Mouse (Mus musculus) embryonic stem cell, embryonic (primary cell): ENCODE measurements at regions not wholly inside any gene's neighbourhood (a gene's known extent, or its start where the extent isn't known, plus 50 kb on each side); places are given as distances from the start of the nearest gene placed in this dataset.

Source experiments
- CTCF ChIA-PET, 4 experiments: fragments of 300-600 bp in 2 of 4; fragments of 350-600 bp in 2 of 4; sonication (Branson Sonifier 250); formaldehyde crosslinking; loops; one replicate each; lab custom pipeline; 2022; ENCODE audit warnings: inconsistent platforms in 2 of 4; lab: Charles Lee
- POLR2A ChIA-PET, 4 experiments: fragments of 300-600 bp in 2 of 4; fragments of 350-600 bp in 2 of 4; sonication (Branson Sonifier 250); formaldehyde crosslinking; loops; one replicate each; lab custom pipeline; 2022; ENCODE audit warnings: antibody characterized with exemption in 4 of 4, inconsistent platforms in 1 of 4; lab: Charles Lee

GRCm38 (mm10) chr9:57325962-57326361, 63.5 kb upstream of the 1700017B05Rik start:
- CTCF ChIA-PET: interaction anchor here in 1 of 4 experiments (1.2 kb wide), 1 partner anchor 66 kb away, joined by 7 read pairs; no protein-coding TSS in a partner anchor
- POLR2A ChIA-PET: interaction anchor here in 1 of 4 experiments (1.4 kb wide), 1 partner anchor 44 kb away, joined by 6 read pairs; no protein-coding TSS in a partner anchor

DNA sequence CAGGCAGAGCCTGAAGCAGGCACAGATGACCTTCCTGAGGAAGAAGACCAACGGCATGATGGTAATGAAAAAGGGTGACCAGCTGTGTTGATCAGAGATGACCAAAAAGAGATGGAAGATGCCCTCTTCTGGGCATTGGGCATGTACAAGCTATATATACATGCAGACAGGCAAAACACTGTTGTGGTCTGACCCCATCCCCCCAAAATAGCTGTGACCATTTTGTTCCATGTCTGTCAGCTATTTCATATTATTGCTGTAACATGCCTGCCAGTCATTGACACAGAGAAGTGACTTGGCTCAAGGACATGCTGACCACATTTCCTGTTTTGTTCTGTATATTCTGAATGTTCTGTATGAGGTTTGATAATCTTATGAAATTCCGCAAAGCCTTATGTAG, 56.6 kb upstream of the 1700017B05Rik start:
- ChIA-PET POLR2A (interaction anchor here in 1 of 4 experiments (1.3 to 1.7 kb wide), 2 partner anchors 38 to 50 kb away, joined by 3 read pairs; no protein-coding TSS in a partner anchor), CTCF (no interaction called here)

GRCm38 (mm10) chr9:57317531-57318201, 55.3 kb upstream of the 1700017B05Rik start:
- CTCF ChIA-PET: interaction anchor here in 1 of 4 experiments (0.6 kb wide), 1 partner anchor 49 kb away, joined by 5 read pairs; no protein-coding TSS in a partner anchor
- POLR2A ChIA-PET: interaction anchor here in 3 of 4 experiments (0.5 to 2.0 kb wide), 8 partner anchors 19 to 199 kb away, joined by 3 to 5 read pairs (median 3); no protein-coding TSS in a partner anchor

DNA sequence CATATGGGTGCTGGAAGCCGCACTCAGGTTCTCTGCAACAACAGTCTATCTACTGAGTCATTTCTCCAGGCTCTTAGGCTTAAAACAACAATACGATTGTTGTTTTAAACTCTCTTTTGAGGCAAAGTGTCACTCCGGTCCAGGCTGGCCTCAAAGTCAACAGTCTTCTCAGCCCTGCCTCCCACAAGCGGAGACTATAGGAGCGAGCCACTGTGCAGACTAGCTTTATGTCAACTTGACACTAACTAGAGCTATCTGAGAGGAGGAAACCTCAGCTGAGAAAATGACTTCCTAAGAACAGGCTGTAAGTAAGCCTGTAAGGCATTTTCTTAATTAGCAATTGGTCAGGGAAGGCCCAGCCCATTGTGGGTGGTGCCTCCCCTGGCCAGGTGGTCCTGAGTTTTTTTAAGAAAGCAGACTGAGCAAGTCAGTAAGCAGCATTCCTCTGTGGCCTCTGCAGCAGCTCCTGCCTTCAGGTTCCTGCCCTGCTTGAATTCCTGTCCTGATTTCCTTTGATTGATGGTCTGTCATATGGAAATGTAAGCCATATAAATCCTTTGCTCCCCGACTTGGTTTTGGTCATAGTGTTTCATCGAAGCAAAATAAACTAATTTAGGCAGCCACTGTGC, 52.7 kb upstream of the 1700017B05Rik start:
- POLR2A ChIA-PET: interaction anchor here in 2 of 4 experiments (0.6 to 1.7 kb wide), 3 partner anchors 19 to 63 kb away, joined by 3 to 5 read pairs (median 4); no protein-coding TSS in a partner anchor
- CTCF ChIA-PET: interaction anchor here in 1 of 4 experiments (0.7 kb wide), 1 partner anchor 911 kb away, joined by 3 read pairs; no protein-coding TSS in a partner anchor

- CTCF ChIA-PET: interaction anchor here in 1 of 4 experiments (0.7 kb wide), 1 partner anchor 385 kb away, joined by 4 read pairs; no protein-coding TSS in a partner anchor
- POLR2A ChIA-PET: interaction anchor here in 2 of 4 experiments (0.6 to 1.7 kb wide), 4 partner anchors 9 to 253 kb away, joined by 3 to 4 read pairs (median 4); no protein-coding TSS in a partner anchor
Measured at GRCm38 (mm10) chr9:57313876-57314275, 51.5 kb upstream of the 1700017B05Rik start.

- POLR2A ChIA-PET: no interaction called here
- CTCF ChIA-PET: interaction anchor here in 1 of 4 experiments (0.7 kb wide), 1 partner anchor 317 kb away, joined by 6 read pairs; no protein-coding TSS in a partner anchor
Measured at GRCm38 (mm10) chr9:57312521-57312920, 50.1 kb upstream of the 1700017B05Rik start.
